Mouse (Mus musculus) lung, embryonic 16.5 days (tissue): ENCODE results near the gene Slc10a7. TPM values are rescaled to one million over a fixed set of nuclear protein-coding genes. Genes with fewer than 3 reads are reported as not detected.
A peak's percentile ranks its signal among the peaks of the same experiment; 100 is the strongest.
"Not testable (repeated sequence)": the region's sequence is repeated elsewhere in the genome, so short reads cannot be mapped to it uniquely, and the experiment has no call there.

Experiments
- ATAC-seq: fragments of 200-750 bp; cut with Nextera tagmentation; 2 replicates; pipeline ENCODE4 v1.8.0; 2017; ENCODE audit warnings: low read depth, mild to moderate bottlenecking, moderate library complexity
- H3K27ac ChIP-seq: fragments of 300-500 bp; sonication (generic); 2 replicates; pipeline ENCODE4 v1.5.1; 2014; ENCODE audit warnings: mild to moderate bottlenecking, control low read depth, low read length
- H3K27me3 ChIP-seq: fragments of 300-500 bp; sonication (generic); 2 replicates; pipeline ENCODE4 v1.6.1; 2014; ENCODE audit warnings: low read depth, low read length, mixed read lengths; ENCODE audit not compliant: control insufficient read depth, insufficient read depth
- H3K36me3 ChIP-seq: fragments of 300-500 bp; sonication (generic); 2 replicates; pipeline ENCODE4 v1.6.1; 2014; ENCODE audit warnings: low read length; ENCODE audit not compliant: control insufficient read depth, insufficient read depth
- H3K4me1 ChIP-seq: fragments of 300-500 bp; sonication (generic); replicated peaks from 2 replicates; pipeline ENCODE4 v1.6.1; 2014; ENCODE audit warnings: low read length, mixed read lengths; ENCODE audit not compliant: control insufficient read depth, insufficient read depth
- H3K4me2 ChIP-seq: fragments of 300-500 bp; sonication (generic); 2 replicates; pipeline ENCODE4 v1.6.1; 2014; ENCODE audit warnings: low read depth, low read length, control low read depth
- H3K4me3 ChIP-seq: fragments of 300-500 bp; sonication (generic); 2 replicates; pipeline ENCODE4 v1.5.1; 2014; ENCODE audit warnings: mild to moderate bottlenecking, low read length, control low read depth
- H3K9ac ChIP-seq: fragments of 300-500 bp; sonication (generic); 2 replicates; pipeline ENCODE4 v1.6.1; 2014; ENCODE audit warnings: low read length, control low read depth
- H3K9me3 ChIP-seq: fragments of 300-500 bp; sonication (generic); 2 replicates; pipeline ENCODE4 v1.6.1; 2016; ENCODE audit warnings: low read length; ENCODE audit not compliant: control insufficient read depth
- WGBS: fragments of 180-500 bp; shearing (Covaris S2); extraction: QIAGEN DNeasy Blood & Tissue Kit; methylation state at CpG from one replicate; pipeline ENCODE4 v1.1.7; 2014; 5-methylcytosine and 5-hydroxymethylcytosine counted together
- polyA plus RNA-seq: library from polyadenylated mRNA; unstranded; fragments of >200 nt; fragmentation: Nextera tagmentation; extraction: Ambion mirVana; gene quantifications from 2 replicates; pipeline ENCODE4 v1.2.1, GENCODE M21; 2015

Gene Slc10a7
- polyA plus RNA-seq, 1 experiment from 2014 or later, result 21.6 TPM

DNA sequence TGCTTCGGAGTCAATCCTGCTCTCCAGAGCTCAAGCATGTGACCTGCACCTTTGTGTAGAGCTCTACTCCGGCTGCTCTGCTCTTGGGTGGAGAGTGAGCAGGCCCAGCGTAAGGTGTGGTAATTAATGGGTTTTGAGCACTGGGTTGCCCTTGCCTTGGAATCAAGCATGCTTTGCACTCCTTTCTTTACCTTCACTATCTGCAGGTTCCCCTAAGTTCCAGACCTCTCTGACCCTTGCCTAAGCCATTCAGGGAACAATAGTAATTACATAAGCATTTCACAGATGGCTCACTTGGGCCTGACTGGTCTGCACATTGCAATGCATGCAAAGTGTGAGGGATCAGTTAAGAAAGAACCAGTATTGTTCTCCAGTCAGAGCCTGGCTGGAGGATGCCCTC lies 28.6 kb downstream of the Slc10a7 start:
- Histone ChIP-seq H3K36me3 (peaks cover 16% of the 10 kb centered on the region), H3K27me3 (no peaks in the 10 kb centered on the region), H3K9ac (no peak overlapping the region), H3K9me3 (no peaks in the 10 kb centered on the region), H3K27ac (no peak overlapping the region), H3K4me1 (no peaks in the 10 kb centered on the region), H3K4me3 (no peak overlapping the region), H3K4me2 (no peak overlapping the region)
- 76% methylated on average over 3 of the region's 3 CpGs for WGBS
- no peak for ATAC-seq

DNA sequence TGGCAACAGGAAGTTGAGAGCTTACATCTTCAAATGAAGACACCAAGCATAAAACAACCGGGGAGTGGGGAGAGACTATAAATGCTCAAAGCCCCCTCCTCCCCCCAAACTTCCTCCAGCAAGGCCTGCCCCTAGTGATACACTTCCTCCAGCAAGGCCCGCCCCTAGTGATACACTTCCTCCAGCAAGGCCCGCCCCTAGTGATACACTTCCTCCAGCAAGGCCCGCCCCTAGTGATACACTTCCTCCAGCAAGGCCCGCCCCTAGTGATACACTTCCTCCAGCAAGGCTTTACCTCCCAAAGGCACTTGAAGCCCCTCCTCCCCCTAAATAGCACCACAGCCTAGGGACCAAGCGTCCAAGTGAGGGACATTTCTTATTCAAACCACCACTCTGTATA lies 33.5 kb downstream of the Slc10a7 start:
- H3K4me2 ChIP-seq, H3K9me3 ChIP-seq, H3K27me3 ChIP-seq, H3K4me1 ChIP-seq, H3K4me3 ChIP-seq, H3K27ac ChIP-seq, H3K9ac ChIP-seq, ATAC-seq: not testable (repeated sequence)
- WGBS, result 83% methylated on average over 3 of the region's 6 CpGs
- H3K36me3 ChIP-seq, result peaks cover 13% of the 10 kb centered on the region

DNA sequence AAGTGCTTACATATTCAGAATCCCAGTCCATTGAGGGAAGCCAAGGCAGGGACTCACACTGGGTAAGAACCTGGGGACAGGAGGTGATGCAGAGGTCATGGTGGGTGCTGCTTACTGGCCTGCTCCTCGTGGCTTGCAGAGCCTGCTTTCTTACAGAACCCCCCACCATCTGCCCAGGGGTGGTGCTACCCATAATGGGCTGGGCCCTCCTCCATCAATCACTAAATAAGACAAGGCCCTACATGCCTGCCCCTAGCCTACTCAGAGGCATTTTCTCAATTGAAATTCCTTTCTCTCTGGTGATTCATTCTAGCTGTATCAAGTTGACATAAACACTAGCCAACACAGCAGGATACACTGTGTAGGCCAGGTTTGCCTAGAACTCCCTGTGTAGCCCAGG lies 34.5 kb downstream of the Slc10a7 start:
- ATAC-seq, result no peak
- Histone ChIP-seq H3K4me3 (no peak overlapping the region), H3K36me3 (peaks cover 9% of the 10 kb centered on the region), H3K27ac (no peak overlapping the region), H3K9me3 (no peaks in the 10 kb centered on the region), H3K4me1 (0 out of 2 replicates have a peak, but pooled peaks cover 3% of the 10 kb centered on the region), H3K27me3 (no peaks in the 10 kb centered on the region), H3K9ac (no peak overlapping the region), H3K4me2 (no peak overlapping the region)
- 16% methylated on average over 1 of the region's 1 CpGs for WGBS

DNA sequence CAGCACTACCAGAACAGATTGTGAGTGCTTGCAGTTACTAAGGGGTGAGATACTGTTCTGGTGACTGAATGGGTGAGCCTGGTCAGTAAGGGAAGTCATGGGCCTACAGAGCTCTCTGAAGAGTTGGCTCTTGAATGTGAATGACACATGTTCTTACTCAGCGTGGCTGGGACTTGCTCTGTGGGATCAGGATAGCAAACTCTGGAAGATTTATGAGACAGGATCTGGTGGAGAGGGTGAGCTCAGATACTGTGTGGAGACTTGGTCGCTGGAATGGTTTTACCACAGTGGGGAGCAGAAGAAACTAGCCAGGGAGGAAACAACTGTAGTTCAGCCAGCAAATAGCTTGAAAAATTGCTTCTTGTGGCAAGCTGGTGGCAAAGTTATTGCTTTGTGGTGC lies 35.4 kb downstream of the Slc10a7 start:
- no peak overlapping the region for H3K9ac ChIP-seq
- no peak for ATAC-seq
- WGBS, result 51% methylated on average over 2 of the region's 2 CpGs
- H3K4me2 ChIP-seq, result no peak overlapping the region
- H3K27ac ChIP-seq, result no peak overlapping the region
- 0 out of 2 replicates have a peak, but pooled peaks cover 3% of the 10 kb centered on the region for H3K4me1 ChIP-seq
- no peak overlapping the region for H3K4me3 ChIP-seq
- peaks cover 9% of the 10 kb centered on the region for H3K36me3 ChIP-seq
- no peaks in the 10 kb centered on the region for H3K9me3 ChIP-seq
- no peaks in the 10 kb centered on the region for H3K27me3 ChIP-seq

DNA sequence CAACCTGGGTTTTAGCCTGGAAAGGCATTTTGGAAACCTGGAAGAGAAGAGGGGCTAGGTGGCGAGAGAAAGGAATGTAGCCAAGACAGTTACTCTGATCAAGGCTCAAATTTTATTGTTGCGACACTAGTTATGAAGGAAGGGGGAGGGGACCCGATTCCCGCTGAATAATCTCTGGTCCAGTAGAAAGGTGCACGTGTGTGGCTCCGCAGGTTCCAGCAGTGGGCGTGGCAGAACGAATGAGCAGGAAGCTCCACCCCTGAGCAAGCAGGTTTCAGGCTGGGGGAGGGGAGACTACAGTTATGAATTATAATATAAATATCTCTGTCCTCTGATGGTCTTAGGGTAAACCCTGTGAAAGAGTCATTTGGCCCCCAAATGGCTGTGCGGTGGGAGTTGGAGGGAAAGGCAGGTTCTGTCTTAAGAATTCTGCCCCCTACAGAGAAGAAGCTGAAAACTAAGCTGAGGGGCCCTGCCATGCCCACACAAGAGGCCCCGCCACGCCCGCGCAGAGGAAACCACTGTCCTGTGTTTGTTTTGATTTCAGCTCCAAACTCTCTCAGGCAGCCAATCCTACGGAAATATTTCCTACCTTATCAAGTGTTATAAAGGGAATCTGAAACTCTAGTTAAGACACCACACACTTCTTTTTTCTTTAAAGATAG lies 36.1 kb downstream of the Slc10a7 start:
- not testable (repeated sequence) for H3K9ac ChIP-seq, H3K4me1 ChIP-seq, H3K36me3 ChIP-seq, H3K27ac ChIP-seq, H3K4me3 ChIP-seq, H3K27me3 ChIP-seq, H3K4me2 ChIP-seq, H3K9me3 ChIP-seq
- ATAC-seq, result peak; percentile 10; the same call in 1 of the 2 replicates
- WGBS, result 23% methylated on average over 8 of the region's 14 CpGs

DNA sequence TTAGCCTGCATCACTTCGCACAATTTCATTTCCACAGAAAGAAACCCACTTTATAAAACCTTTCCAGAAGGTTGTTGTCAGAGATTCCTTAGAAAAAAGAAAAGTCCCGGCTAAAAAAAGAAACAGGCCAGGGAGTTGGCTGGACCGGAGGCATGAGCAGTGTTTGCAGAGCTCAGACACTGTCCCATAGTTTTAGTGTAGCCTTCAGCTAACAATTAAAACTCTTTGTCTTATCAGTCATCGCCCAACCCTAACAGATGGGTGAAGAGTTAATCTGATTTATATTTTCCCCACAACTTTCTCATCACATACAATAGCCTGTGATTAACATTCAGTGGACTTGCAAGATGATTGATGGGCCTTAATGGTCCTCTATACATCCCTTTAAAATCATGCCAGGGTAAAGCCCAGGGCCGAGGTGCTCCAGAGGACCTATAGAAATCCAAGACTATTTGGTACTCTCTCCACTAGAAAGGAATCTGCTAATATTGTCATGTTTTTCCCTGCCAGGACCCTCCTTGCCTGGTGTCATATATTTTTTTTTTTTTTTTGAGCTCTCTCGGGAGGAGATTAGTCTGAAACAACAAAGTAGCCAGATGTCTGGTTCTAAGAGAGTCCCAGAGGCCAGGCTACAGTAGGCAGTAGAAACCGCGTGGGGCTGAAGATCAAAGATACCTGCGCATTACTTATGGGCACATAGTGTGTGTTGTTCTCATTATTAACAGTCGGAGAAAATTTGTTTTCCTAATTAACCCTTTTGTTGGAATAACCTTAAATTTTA lies 41.0 kb downstream of the Slc10a7 start:
- Histone ChIP-seq H3K4me1 (0 out of 2 replicates have a peak, but pooled peaks cover 6% of the 10 kb centered on the region), H3K27me3 (no peaks in the 10 kb centered on the region), H3K9ac (no peak overlapping the region), H3K4me3 (no peak overlapping the region), H3K27ac (no peak overlapping the region), H3K36me3 (no peaks in the 10 kb centered on the region), H3K4me2 (no peak overlapping the region), H3K9me3 (no peaks in the 10 kb centered on the region)
- ATAC-seq, result no peak
- 55% methylated on average over 10 of the region's 10 CpGs for WGBS

DNA sequence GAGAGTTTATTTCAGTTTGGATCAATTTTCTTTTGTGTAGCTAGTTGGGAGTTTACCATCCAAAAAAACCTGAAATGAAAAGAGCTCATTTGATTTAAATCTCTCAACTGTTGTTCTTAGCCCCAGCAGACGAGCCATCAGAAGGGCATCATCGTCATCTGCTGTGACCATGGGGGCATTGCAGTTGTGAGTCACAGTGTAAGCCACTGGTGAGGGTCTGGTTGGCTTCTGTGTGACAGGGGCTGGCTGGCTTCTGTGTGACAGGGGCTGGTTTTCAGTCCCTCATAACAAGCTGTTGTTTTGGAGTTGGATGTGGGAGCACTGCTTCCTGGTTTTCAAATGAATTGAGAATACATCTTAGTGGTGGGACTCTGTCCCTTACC lies 41.6 kb downstream of the Slc10a7 start:
- Histone ChIP-seq H3K27me3 (no peaks in the 10 kb centered on the region), H3K4me1 (0 out of 2 replicates have a peak, but pooled peaks cover 2% of the 10 kb centered on the region), H3K4me2 (no peak overlapping the region), H3K9ac (no peak overlapping the region), H3K27ac (no peak overlapping the region), H3K4me3 (no peak overlapping the region), H3K36me3 (no peaks in the 10 kb centered on the region), H3K9me3 (no peaks in the 10 kb centered on the region)
- no peak for ATAC-seq
- 78% methylated on average over 2 of the region's 2 CpGs for WGBS

DNA sequence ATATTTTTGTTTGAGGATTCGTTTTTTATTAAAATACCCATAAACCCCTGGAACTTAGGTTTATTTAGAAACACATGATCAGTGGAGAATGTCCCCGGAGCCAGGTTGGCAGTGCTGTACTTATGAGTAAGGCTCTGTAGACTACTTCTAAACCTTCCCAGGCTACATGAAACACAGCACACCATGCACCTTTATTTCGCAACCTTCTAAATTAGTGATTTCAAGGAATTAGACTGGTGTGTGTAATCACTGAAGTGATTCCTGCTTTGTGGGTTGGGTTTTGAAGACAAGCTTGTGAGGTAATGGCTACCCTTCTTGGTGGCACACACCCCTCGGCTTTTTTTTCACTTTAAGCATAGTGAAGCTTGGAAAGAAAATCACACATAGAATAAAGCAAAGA lies 46.7 kb downstream of the Slc10a7 start:
- Histone ChIP-seq H3K4me1 (no peaks in the 10 kb centered on the region), H3K36me3 (no peaks in the 10 kb centered on the region), H3K9me3 (no peaks in the 10 kb centered on the region), H3K4me2 (no peak overlapping the region), H3K27me3 (no peaks in the 10 kb centered on the region), H3K4me3 (no peak overlapping the region), H3K9ac (no peak overlapping the region), H3K27ac (no peak overlapping the region)
- no peak for ATAC-seq
- 87% methylated on average over 4 of the region's 4 CpGs for WGBS

DNA sequence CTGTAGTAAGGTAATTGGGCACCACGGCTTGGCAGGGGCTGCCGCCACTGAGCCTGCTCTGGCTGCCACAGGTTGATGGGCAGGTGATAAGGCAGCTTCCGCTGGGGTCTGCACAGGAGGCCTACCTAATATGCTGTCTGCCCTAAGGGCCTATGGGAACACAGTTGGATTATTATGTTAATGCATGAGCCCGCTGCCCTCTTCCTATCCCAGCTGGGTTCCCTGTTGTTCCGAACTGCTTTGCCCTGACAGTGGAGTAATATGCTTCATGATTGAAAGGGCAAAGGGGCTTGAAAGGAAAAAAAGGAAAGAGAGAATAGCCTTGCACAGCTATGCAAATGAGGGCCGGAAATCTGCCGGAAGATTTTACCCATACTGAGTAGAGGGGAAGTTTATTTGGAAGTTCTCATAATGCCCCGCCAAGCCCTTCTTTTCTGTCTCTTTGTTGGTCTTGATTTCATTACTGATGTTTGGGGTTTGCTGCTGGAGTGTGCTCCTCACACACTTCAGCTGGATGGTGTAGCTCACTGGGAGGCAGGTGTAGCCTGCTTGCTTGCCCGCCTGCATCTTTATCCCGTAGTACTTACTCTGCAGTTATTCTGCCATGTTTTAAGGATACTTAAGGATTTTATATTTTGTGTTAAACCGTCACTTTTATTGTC lies 47.8 kb downstream of the Slc10a7 start:
- Histone ChIP-seq H3K36me3 (peaks cover 3% of the 10 kb centered on the region; the same call in 1 of the 2 replicates), H3K9ac (no peak overlapping the region), H3K27me3 (no peaks in the 10 kb centered on the region), H3K4me3 (no peak overlapping the region), H3K27ac (no peak overlapping the region), H3K4me2 (no peak overlapping the region), H3K4me1 (no peaks in the 10 kb centered on the region), H3K9me3 (peaks cover 4% of the 10 kb centered on the region; the same call in 1 of the 2 replicates)
- 80% methylated on average over 11 of the region's 11 CpGs for WGBS
- no peak for ATAC-seq
